Mouse (Mus musculus) MEL-GATA-1-ER (cell line): Measurements from ENCODE around the gene Tbca.

Source experiments
- DNase-seq: peaks from one replicate; pipeline ENCODE4 v3.0.0-alpha.2; 2012; ENCODE audit warnings: low read depth; ENCODE audit errors: extremely low read depth

Gene Tbca

GRCm38 (mm10) chr13:94877211-94877590 lies 88.5 kb downstream of the Tbca start:
- DNase-seq: no peak

- DNase-seq: no peak
Observed at GRCm38 (mm10) chr13:94877991-94878745, 89.5 kb downstream of the Tbca start.

- DNase-seq: no peak
Observed at GRCm38 (mm10) chr13:94881201-94881600, 92.5 kb downstream of the Tbca start.

GRCm38 (mm10) chr13:94882221-94882620 lies 93.5 kb downstream of the Tbca start:
- no peak for DNase-seq

GRCm38 (mm10) chr13:94882711-94883145 lies 94.0 kb downstream of the Tbca start:
- no peak for DNase-seq

- DNase-seq: no peak
Observed at GRCm38 (mm10) chr13:94883163-94883965, 94.7 kb downstream of the Tbca start.

GRCm38 (mm10) chr13:94883966-94884960 lies 95.6 kb downstream of the Tbca start:
- no peak for DNase-seq

- DNase-seq: no peak
Observed at GRCm38 (mm10) chr13:94885291-94886235, 96.9 kb downstream of the Tbca start.
